Mouse (Mus musculus): ENCODE results near the gene Ces1d.
"Not testable (repeated sequence)": the region's sequence is repeated elsewhere in the genome, so short reads cannot be mapped to it uniquely, and the experiment has no call there.

Gene Ces1d

DNA sequence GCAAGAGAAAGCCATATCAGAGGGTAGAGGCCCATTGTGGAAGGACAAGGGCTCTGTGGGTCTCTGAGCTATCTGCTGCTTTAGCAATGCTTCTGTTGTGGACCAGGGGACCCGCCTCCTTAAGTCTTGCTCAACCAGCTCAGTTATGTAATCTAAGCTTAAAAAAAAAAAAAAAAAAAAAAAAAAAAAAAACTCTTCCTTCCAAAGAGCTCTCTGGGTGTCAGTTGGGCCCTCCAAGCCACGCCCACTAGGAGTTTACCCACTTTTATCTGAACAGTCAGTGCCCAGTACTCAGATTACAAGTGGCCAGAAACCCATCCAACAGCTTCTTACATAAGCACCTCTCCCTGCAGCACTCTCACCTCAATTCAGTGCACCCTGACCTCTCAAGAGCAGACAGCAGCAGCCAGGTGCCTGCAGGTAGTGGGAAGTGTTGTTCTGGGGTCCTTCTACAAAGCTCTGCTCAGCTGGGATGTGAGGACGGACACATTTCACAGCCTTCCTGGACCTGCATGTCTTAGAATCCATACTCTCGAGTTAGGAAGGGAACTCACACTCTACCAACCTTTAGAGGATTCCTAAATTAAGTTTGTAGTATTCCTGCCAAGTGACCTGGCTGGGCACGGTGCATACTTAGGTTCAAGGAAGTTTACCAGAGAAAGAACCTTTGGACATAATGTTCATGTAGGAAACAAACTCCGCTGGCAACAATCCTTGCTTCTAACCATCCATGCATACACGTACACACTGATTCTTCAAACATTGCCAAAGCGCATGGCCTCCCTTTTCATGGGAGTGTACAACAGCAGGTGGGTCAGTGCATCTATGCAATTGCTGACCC is at the start of gene Ces1d:
Ces1d (minus strand) TSS at position 154 of the 841 bp plus-strand sequence.
- ATAC-seq (ENCODE audit: low TSS enrichment) = no peak

DNA sequence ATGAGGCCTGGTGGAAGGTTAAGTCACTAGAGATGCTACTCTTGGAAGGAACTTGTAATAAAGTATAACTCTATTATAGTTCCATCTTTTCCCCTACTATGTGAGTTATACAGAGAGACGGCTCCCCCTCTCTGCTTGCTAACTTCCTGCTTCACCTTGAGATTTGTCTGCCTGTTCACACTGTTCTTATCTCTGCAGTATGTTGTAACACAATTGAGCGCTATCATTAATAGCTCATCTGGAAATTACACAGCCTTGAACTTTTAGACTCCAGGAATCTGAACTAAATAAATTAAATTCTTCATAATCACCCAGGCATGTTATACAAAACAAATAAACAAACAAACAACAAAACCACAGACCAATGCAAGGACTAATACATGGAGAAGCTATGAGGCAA is 48.4 kb upstream of the Ces1d start:
- no peak for ATAC-seq (ENCODE audit: low TSS enrichment)

DNA sequence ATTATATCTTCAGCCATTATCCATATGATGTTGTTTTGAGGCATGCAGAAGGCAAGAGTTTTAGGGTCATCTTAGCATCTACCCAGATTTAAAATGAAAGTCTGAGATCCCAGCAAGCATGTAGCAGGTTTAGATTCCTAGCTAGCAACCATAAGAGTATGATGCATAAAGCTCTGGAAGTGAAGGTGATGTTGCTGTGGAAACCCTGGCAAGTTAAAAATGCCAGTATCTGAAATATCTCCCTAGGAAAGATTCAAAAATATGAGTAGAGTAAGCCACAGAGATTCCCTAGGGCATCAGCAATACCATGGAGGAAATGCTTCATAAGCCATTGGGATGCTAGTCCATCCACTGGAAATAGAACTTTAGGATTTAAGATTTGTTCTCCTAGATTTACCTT is 42.2 kb upstream of the Ces1d start:
- ATAC-seq (ENCODE audit: low TSS enrichment) = peak; percentile 91

DNA sequence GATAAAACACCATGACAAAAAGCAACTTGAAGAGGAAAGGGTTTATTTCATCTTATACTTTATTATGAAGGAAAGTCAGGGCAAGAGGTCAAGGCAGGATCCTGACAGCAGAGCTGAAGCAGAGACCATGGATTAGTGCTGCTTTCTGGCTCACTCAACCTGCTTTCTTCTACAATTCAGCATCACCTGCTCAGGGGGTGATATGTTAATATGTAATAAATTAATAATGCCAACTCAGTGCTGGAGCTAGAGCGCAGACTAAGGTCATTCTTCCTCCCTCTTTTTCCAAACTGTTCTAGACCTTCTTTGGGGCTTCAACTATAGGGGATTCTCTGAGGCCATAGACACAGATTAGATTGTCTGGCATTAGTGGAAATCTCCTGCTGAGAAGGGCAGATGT is 38.0 kb upstream of the Ces1d start:
- ATAC-seq (ENCODE audit: low TSS enrichment) = no peak

DNA sequence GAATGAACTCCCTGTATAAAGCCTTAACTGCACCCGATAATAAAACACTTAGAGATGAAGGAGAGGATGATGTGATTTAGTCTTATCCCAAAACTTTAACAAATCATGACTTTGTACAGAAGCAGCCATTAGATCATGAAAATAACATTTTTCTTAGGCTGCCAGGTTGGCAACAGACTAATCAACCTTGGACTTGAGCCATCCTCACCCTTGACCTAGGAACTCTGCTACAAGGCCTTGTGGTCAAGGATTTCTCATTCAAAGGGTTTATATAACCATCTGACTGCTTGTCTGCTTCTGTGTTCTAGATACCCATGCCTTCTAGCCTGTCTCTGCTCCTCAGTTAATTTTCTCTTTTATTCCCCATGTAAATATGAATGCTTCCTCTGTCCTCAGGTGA is 37.1 kb upstream of the Ces1d start:
- ATAC-seq (ENCODE audit: low TSS enrichment) = no peak

DNA sequence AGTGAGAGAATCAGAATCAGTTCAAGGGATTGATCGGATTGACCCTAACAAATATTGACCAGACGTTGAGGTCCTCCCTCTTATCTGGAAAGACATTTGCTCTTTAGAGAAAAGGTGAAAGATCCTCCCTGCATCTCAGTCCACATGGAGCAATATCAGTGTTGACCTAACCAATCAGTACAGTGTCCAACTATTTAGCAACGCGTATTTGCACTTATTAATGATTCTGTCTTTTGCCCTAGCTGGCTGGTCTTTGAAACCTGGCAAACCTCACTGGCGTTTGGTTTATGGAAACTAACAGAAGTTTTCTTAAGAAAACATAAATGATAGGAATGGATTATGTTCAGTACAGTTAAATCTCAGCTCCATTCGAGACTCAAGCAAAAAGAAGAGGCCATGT is 36.4 kb upstream of the Ces1d start:
- no peak for ATAC-seq (ENCODE audit: low TSS enrichment)

DNA sequence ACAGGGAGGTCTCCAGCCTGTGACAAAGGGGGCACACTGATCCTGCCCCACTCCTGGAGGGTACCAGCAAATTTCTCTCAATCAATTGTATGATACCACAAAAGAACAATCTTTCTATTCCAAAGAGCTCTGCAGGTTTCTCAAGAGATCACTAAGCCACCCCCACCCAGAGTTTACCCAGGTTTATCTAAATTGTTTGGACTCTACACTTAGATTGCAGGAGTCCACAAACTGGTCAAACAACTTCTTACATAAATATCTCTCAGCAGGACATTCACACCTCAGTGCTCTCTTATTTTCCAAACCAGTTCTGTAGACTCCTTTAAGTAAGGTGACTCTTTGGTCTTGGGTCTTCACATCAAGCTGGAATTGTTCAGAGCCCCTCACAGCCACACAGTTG is 31.8 kb upstream of the Ces1d start, which contains the start of gene Ces1e:
Ces1e (minus strand) TSS at position 174 of the 400 bp plus-strand sequence.
- ATAC-seq (ENCODE audit: low TSS enrichment) = no peak

DNA sequence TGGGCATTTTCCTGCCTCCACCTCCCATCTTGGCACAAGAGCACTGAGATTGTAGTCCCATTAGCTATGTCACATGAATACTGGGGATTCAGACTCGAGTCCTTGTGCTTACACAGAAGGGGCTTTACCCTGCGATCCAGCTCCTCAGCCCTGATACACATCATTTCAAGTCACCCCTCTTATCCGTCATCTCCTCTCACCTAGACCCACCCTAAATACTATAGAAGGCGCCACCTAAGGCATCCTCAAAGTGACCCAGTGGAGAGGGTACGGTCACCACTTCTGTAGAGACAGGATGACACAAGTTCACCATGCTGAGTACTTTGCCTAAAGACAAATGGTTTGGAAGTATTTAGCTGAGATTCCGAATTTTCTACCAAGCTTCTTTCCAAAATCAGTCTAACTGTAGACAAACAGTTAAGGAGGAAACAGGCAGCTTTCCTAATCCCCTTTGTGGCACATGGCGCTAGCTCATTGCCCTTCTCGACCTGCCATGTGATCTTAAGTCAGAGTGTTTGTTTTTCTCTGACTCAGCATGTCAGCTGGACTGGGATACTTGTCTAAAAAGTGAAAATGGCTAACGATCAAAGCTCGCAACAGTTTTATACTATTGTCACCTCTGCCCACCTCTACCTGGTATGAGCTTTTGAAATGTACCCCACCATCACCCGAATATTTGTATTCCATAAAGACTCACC is 31.2 kb upstream of the Ces1d start:
- ATAC-seq (ENCODE audit: low TSS enrichment) = no peak

DNA sequence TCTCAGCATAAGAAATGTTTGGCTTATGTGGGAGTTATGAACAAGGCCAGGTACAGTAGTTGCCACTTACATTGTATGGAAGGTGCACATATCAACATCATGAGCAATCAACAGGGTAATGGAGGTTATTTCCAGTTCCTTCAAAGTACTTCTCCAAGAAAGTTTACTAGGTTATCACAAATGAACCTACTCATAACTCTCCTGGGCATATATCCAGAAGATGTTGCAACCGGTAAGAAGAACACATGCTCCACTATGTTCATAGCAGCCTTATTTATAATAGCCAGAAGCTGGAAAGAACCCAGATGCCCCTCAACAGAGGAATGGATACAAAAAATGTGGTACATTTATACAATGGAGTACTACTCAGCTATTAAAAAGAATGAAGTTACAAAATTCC is 28.8 kb upstream of the Ces1d start:
- not testable (repeated sequence) for ATAC-seq (ENCODE audit: low TSS enrichment)

DNA sequence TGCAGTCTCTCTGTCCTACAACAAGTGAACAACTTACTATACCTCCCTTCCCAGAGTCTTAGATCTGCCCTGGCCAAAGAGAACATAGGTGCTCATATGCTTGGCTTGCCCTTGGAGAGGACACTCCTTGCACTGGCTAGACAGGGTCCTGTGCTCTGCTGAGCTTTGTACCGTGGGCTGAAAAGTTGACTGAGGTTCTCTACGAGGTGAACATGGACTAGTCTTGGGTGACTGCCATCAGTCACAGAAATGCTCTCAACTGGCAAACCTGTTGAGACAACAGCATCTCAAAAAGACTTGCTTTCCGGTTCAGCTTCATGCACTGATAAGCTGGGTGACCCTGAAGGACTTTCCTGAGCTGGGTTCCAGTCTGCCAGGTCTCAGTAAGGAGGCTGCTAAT is 24.3 kb upstream of the Ces1d start:
- ATAC-seq (ENCODE audit: low TSS enrichment) = no peak

DNA sequence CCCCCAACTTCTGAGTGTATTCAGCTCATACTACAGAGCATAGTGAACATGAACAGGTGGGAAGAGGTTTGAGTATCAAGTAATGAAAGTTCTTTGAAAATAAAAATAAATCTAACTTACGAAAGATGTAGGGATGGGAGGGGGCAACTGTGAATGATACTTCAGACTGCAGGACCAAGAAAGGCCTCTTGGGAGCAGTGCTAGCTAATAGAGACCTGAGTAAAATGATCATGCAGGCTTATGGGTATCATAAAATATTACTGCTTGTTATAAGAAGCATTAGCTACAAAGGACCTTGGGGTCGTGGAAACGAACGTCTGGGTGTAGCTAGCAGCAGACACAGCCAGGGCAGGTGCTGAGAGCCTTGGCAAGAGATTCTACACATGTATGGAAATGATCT is 20.2 kb upstream of the Ces1d start:
- no peak for ATAC-seq (ENCODE audit: low TSS enrichment)

DNA sequence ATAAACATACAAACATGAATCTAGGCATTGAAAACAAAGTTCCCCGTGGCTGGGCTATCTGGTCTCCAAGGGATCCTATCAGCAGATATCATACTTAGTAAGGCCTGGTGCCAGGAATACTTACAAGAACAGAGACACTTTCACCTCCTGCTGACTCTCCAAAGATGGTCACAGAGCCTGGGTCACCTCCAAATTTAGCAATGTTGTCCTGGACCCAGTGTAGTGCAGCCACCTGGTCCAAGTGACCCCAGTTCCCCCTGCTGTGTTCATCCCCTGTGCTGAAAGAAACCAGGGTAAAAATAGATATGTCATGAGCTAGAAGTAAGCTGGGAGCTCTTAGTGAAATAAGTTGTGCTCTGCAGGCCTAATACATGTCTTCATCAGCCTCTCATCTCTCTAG is 19.7 kb upstream of the Ces1d start:
- no peak for ATAC-seq (ENCODE audit: low TSS enrichment)

DNA sequence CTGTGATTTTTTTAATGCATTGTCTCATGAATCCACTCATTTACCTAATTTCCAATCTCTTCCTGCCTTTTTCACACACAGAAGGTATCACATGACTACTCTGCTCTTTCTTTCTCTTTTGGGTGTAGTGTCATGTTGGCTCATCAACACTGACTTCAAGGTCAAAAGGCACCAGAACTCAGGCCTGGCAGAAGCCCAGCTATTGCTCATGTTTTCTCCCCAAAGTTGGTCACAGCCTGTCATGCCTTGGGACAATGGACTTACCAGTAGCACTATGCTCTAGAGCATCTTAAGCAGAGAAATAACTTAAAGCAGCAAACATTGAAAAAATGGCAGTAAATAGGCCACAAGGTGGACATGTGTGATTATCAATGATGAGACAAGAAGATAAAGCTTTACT is 13.5 kb upstream of the Ces1d start:
- ATAC-seq (ENCODE audit: low TSS enrichment) = no peak

DNA sequence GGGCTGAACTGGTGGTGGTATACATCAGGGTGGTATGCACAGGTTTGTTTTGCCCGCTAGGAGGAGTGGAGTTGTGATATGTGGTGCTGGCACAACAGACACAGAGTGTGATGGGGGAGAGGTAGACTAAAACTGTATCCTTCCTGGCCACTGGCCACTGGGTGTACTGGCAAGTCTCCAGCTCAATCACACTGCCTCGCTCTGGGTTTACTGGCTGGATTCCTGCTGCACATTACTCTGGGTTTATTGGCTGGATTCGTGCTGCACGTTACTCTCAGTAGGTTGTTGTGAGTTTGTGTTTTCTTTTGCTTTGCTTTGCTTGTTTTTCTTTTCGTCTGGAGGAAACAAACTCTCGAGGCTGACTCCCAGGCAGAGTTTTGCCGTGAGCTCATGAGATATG is 1.5 kb upstream of the Ces1d start:
- ATAC-seq (ENCODE audit: low TSS enrichment) = not testable (repeated sequence)

DNA sequence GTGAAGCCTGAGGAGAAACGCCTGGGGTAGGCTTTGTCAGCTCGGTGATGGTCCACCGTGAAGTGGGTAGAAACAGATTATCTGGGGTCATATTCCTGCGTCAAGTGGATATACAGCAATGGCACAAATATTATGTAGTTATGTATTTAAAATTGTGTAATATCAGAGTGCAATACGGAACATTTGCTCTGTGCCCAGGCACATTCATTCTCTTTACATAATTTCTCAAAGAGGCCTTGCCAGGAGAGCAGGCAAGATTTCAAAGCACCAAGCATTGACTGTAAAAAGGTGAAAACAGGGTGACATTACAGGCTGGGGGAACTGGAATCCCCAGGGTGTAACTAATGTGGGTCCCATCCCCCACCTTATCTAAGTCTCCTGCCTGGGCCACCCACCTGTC is 1.2 kb downstream of the Ces1d start:
- no peak for ATAC-seq (ENCODE audit: low TSS enrichment)

DNA sequence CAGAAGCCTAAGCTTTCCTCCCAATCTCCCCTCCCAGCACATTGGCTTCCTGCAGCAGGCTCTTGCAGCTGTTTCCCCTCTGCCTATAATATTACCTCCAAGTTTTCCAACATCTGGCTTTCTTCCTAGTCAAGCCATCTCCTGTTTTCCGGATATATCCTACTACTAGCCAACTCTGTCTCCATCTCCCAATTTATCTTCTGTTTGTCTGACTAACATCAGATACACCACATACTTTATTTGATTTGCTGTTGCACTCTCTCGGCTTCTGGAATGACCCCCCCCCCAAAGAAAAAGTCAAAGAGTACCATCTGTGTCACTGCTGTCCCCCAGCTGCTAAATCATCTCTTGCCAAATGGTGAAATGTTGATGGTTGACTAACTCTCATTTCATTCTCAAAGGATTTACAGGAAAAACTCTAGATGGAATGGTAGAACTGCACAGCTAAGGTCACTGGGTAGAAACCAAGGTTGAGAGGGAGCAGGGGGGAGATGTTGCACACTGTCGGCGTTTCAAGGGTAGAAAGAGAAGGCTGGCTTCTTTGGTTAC is 17.0 kb downstream of the Ces1d start:
- ATAC-seq (ENCODE audit: low TSS enrichment) = no peak

DNA sequence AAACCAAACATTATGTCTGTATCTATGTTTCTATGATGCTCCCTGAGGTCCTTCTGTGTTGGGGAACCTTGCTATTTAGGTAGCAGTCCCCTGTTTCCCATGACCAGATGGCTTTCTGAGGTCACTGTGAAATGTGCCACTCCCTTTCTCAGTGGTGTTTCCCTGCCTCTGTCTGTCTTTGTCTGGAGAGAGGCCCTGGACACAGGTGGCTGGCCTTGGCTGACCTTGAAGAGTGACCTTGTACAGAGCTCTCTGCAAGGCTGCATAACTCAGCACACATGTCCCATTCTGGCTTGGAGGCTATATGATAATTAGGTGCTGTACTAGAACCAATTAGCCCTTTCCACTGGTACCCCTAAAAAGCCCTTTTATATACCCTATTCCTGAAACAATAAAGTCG is 21.0 kb downstream of the Ces1d start:
- ATAC-seq (ENCODE audit: low TSS enrichment) = no peak

DNA sequence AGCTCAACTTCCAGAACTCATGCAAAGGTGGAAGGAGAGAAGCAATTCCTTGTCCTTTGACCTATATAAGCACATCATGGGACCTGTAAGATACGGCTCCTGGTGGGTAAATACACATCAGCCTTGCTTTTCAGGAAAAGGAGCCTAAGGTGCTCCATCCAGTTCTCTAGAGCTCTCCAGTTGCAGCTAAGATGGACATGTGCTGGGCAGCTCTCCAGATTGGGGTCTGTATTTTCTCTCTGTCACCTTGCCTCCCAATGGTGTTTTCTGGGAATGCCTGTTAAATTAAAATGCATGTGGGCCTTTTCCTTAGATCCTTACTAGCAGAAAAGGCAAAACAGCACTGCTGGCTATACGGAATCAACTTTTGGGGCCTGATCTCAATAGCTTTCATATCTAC is 23.1 kb downstream of the Ces1d start:
- ATAC-seq (ENCODE audit: low TSS enrichment) = no peak

DNA sequence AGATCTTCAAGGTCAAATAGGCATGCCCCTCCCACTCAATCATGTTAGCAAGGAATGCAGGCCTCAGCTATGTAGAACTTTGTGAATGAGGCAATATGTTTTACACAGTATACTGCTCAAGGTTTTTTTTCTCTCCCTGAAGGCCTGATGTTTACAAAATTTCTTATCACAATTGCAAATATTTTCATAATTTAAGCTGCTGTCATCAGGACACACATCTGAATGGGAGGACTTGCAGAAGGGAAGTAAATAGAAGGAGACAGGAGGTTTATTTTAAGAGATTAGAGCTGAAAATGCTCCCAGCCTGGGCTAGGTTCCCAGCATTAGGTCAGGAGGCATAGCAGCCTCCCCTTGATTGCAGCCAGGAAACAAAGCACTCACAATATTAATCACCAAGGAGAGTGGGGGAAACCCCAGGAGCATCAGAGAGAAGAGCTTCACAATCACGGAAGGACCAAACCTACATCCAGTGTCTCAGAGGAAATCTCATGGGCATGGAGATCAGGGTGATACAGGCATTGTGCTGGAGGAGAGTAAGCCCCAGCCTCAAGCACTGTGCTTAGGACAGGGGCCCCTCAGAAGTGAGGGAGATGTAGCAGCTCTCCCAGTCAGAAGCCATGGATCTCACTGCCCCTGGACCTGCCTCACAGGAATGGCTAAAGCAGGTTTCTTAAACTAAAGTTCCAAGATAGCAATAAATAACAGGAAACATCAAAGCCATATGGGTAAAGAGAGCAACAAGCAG is 25.6 kb downstream of the Ces1d start:
- no peak for ATAC-seq (ENCODE audit: low TSS enrichment)

DNA sequence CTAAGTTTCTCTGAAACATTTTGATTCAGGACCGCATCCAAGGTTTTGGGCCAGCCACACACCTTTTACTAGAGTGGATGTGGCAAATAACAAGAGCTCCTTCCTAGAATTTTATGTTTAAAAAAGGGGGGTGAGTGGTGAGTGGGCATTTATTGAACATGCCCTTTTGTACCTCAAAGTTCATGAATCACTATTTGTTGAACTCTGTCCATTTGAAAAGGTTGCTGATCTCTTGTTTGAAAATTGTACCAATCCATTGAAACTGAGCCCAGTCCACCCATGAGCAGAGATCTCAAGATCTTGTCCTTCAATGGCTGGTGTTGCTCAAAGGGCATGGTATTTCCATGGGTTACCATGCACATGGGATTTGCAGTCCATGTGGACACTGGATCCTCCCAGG is 34.3 kb downstream of the Ces1d start:
- ATAC-seq (ENCODE audit: low TSS enrichment) = no peak

DNA sequence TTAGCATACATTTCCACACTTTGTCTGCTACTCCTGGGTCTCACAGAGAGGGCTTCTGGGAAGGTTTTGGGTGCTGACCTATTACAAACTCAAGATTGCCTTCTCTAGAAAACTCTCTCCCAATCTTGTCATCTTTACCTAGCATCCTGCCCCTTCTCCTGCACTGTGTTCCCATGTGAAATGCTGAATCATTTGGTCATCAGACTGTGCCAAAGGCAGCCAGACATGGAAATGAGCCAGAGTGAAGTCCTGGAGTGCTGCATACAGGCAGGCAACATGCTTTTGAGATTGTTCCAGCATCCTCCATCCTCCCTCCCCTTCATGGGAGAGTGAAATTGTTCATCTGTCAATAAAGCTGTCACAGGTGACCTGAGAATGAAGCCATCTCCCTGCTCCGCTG is 46.2 kb downstream of the Ces1d start:
- no peak for ATAC-seq (ENCODE audit: low TSS enrichment)

DNA sequence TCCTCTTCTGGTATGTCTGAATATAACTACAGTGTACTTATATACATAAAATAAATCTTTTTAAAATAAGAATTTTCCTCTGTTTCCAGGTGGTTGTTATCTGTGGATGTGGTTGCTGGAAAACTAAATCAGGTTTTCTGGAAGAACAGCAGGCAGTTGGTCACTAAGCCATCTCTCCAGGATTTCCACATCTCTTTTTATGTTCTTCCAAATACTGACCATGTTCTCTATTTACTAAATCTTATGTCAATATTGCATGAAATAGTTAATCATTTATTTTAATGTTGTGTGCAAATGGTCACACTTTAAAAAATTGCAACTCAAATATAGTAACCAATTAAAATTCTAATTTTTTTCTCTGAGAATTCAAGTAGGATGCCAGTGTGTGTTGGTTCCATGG is 50.3 kb downstream of the Ces1d start:
- ATAC-seq (ENCODE audit: low TSS enrichment) = no peak
